Mouse (Mus musculus): ENCODE measurements around the gene Bola3. TPM values are rescaled to one million over a fixed set of nuclear protein-coding genes. Genes with fewer than 3 reads are reported as not detected.

The Bola3 gene
- polyA plus RNA-seq, 1 experiment from 2014 or later, result 196 TPM

DNA sequence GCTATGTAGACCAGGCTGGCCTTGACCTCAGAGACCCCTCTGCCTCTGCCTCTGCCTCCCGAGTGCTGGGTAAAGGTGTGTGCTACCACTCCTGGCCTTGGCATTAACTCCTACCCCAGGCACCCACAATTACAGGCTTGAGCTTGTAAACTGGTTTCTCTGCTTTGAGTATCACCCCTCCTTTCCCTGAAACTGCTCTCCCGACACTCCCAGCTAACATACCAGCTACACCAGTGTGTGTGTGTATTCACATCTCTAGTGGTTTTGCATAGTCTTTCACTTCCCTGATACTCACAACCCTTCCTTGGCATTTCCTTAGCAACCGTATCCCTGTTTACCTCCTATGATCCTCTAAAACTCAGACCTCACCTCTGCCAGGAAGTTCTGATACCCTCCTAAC lies 50.8 kb downstream of the Bola3 start:
- 68% methylated on average over 3 of the region's 3 CpGs for WGBS (ENCODE audit: insufficient replicate concordance)
- no peak overlapping the region for H3K4me3 ChIP-seq (ENCODE audit: low read depth, low read length)
- H3K27ac ChIP-seq (ENCODE audit: low read length), result no peak overlapping the region
- H3K4me1 ChIP-seq (ENCODE audit: control insufficient read depth, low read depth, low read length), result peaks cover 6% of the 10 kb centered on the region
- no peak overlapping the region for H3K4me2 ChIP-seq (ENCODE audit: low read depth, low read length)
- H3K9me3 ChIP-seq (replicated peaks; ENCODE audit: control insufficient read depth, low read length), result no peaks in the 10 kb centered on the region
- peaks cover 29% of the 10 kb centered on the region for H3K36me3 ChIP-seq (ENCODE audit: control insufficient read depth, insufficient read depth)
- no peak for ATAC-seq (ENCODE audit: low read depth)
- H3K27me3 ChIP-seq (ENCODE audit: control insufficient read depth, insufficient read depth, low read depth, low read length), result no peaks in the 10 kb centered on the region
- no peak overlapping the region for H3K9ac ChIP-seq (ENCODE audit: low read depth, low read length)

GRCm38 (mm10) chr6:83403481-83403880 lies 54.5 kb downstream of the Bola3 start:
- H3K27me3 ChIP-seq (ENCODE audit: control insufficient read depth, insufficient read depth, low read depth, low read length), result no peaks in the 10 kb centered on the region
- peaks cover 19% of the 10 kb centered on the region for H3K36me3 ChIP-seq (ENCODE audit: control insufficient read depth, insufficient read depth)
- ATAC-seq (ENCODE audit: low read depth), result no peak
- peaks cover 3% of the 10 kb centered on the region for H3K4me1 ChIP-seq (ENCODE audit: control insufficient read depth, low read depth, low read length)
- H3K9ac ChIP-seq (ENCODE audit: low read depth, low read length), result no peak overlapping the region
- no peak overlapping the region for H3K27ac ChIP-seq (ENCODE audit: low read length)
- H3K4me2 ChIP-seq (ENCODE audit: low read depth, low read length), result no peak overlapping the region
- no peaks in the 10 kb centered on the region for H3K9me3 ChIP-seq (replicated peaks; ENCODE audit: control insufficient read depth, low read length)
- WGBS (ENCODE audit: insufficient replicate concordance), result 86% methylated on average over 8 of the region's 8 CpGs
- H3K4me3 ChIP-seq (ENCODE audit: low read depth, low read length), result no peak overlapping the region

DNA sequence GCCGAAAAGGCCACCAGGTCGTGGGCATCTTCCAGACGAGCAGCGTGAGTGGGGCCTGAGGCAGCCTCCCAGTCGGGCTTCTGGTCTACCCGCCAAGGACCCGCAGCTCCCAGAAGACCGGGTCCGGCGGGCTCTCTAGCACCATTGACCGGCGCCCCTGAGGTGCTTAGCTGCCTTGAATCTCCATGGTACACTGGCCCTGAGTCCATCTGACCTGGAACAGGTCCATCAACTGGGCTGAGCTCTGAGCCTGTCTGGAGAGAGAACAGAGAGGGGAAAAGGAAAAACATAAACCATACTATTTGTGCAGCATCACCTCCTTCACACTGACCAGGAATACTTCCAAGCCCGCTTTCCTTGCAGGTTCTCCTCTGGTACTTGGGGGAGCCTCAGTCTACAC lies 55.6 kb downstream of the Bola3 start:
- Histone ChIP-seq H3K9ac (ENCODE audit: low read depth, low read length) (no peak overlapping the region), H3K27me3 (ENCODE audit: control insufficient read depth, insufficient read depth, low read depth, low read length) (no peaks in the 10 kb centered on the region), H3K4me1 (ENCODE audit: control insufficient read depth, low read depth, low read length) (peaks cover 7% of the 10 kb centered on the region), H3K27ac (ENCODE audit: low read length) (no peak overlapping the region), H3K4me3 (ENCODE audit: low read depth, low read length) (no peak overlapping the region), H3K9me3 (replicated peaks; ENCODE audit: control insufficient read depth, low read length) (no peaks in the 10 kb centered on the region), H3K36me3 (ENCODE audit: control insufficient read depth, insufficient read depth) (peaks cover 19% of the 10 kb centered on the region), H3K4me2 (ENCODE audit: low read depth, low read length) (no peak overlapping the region)
- 89% methylated on average over 13 of the region's 13 CpGs for WGBS (ENCODE audit: insufficient replicate concordance)
- ATAC-seq (ENCODE audit: low read depth), result no peak

- ATAC-seq (ENCODE audit: low read depth), result no peak
- 74% methylated on average over 7 of the region's 7 CpGs for WGBS (ENCODE audit: insufficient replicate concordance)
- Histone ChIP-seq H3K4me3 (ENCODE audit: low read depth, low read length) (no peak overlapping the region), H3K36me3 (ENCODE audit: control insufficient read depth, insufficient read depth) (peaks cover 19% of the 10 kb centered on the region), H3K27me3 (ENCODE audit: control insufficient read depth, insufficient read depth, low read depth, low read length) (no peaks in the 10 kb centered on the region), H3K9me3 (replicated peaks; ENCODE audit: control insufficient read depth, low read length) (no peaks in the 10 kb centered on the region), H3K27ac (ENCODE audit: low read length) (no peak overlapping the region), H3K9ac (ENCODE audit: low read depth, low read length) (no peak overlapping the region), H3K4me1 (ENCODE audit: control insufficient read depth, low read depth, low read length) (peaks cover 16% of the 10 kb centered on the region), H3K4me2 (ENCODE audit: low read depth, low read length) (no peak overlapping the region)
These were observed 56.6 kb downstream of the Bola3 start for GRCm38 (mm10) chr6:83405511-83406064.

- WGBS (ENCODE audit: insufficient replicate concordance), result 40% methylated on average over 9 of the region's 9 CpGs
- Histone ChIP-seq H3K4me1 (ENCODE audit: control insufficient read depth, low read depth, low read length) (peaks cover 40% of the 10 kb centered on the region), H3K27ac (ENCODE audit: low read length) (no peak overlapping the region), H3K27me3 (ENCODE audit: control insufficient read depth, insufficient read depth, low read depth, low read length) (no peaks in the 10 kb centered on the region), H3K9me3 (replicated peaks; ENCODE audit: control insufficient read depth, low read length) (no peaks in the 10 kb centered on the region), H3K9ac (ENCODE audit: low read depth, low read length) (no peak overlapping the region), H3K36me3 (ENCODE audit: control insufficient read depth, insufficient read depth) (peaks cover 8% of the 10 kb centered on the region), H3K4me2 (ENCODE audit: low read depth, low read length) (no peak overlapping the region), H3K4me3 (ENCODE audit: low read depth, low read length) (no peak overlapping the region)
- ATAC-seq (ENCODE audit: low read depth), result no peak
These were observed 59.6 kb downstream of the Bola3 start for GRCm38 (mm10) chr6:83408510-83408909.

Small RNA genes lying within 50 kb of the gene (microRNA-seq; reads per million reads assigned to microRNA genes)
- gene Mir6374, result not detected

Other genes with a start within 250 kb of the Bola3 start
- gene Ccdc142, start 247.5 kb upstream of the Bola3 start, polyA plus RNA-seq (2015; fragmentation: Nextera tagmentation; extraction: Ambion mirVana), result 0.59 and 1.1 TPM in 2 replicates
- gene Gm42688, start 247.5 kb upstream of the Bola3 start, polyA plus RNA-seq (2015; fragmentation: Nextera tagmentation; extraction: Ambion mirVana), result 0.81 and 1.1 TPM in 2 replicates
- 66.1 and 73.4 TPM in 2 replicates for gene Mrpl53, start 240.1 kb upstream of the Bola3 start, polyA plus RNA-seq (2015; fragmentation: Nextera tagmentation; extraction: Ambion mirVana)
- gene Mogs, start 233.7 kb upstream of the Bola3 start, polyA plus RNA-seq (2015; fragmentation: Nextera tagmentation; extraction: Ambion mirVana), result 4.5 and 6.8 TPM in 2 replicates
- 27.2 and 28.3 TPM in 2 replicates for gene Wbp1, start 227.6 kb upstream of the Bola3 start, polyA plus RNA-seq (2015; fragmentation: Nextera tagmentation; extraction: Ambion mirVana)
- 4.1 and 5.2 TPM in 2 replicates for gene Ino80b, start 223.7 kb upstream of the Bola3 start, polyA plus RNA-seq (2015; fragmentation: Nextera tagmentation; extraction: Ambion mirVana)
- 16.1 and 16.4 TPM in 2 replicates for gene Rtkn, start 213.7 kb upstream of the Bola3 start, polyA plus RNA-seq (2015; fragmentation: Nextera tagmentation; extraction: Ambion mirVana)
- 0.39 and 0.85 TPM in 2 replicates for gene Wdr54, start 192.8 kb upstream of the Bola3 start, polyA plus RNA-seq (2015; fragmentation: Nextera tagmentation; extraction: Ambion mirVana)
- 0.15 and 0.30 TPM in 2 replicates for gene 1700003E16Rik, start 192.7 kb upstream of the Bola3 start, polyA plus RNA-seq (2015; fragmentation: Nextera tagmentation; extraction: Ambion mirVana)
- 23.0 and 26.9 TPM in 2 replicates for gene Dctn1, start 183.2 kb upstream of the Bola3 start, polyA plus RNA-seq (2015; fragmentation: Nextera tagmentation; extraction: Ambion mirVana)
- gene Slc4a5, start 129.3 kb upstream of the Bola3 start, polyA plus RNA-seq (2015; fragmentation: Nextera tagmentation; extraction: Ambion mirVana), result 0.89 and 0.93 TPM in 2 replicates
- gene Mthfd2, start 23.2 kb upstream of the Bola3 start, polyA plus RNA-seq (2015; fragmentation: Nextera tagmentation; extraction: Ambion mirVana), result 59.6 and 64.3 TPM in 2 replicates
- gene Mob1a, start 23.1 kb upstream of the Bola3 start, polyA plus RNA-seq (2015; fragmentation: Nextera tagmentation; extraction: Ambion mirVana), result 31.5 and 32.0 TPM in 2 replicates
- gene Tet3, start 109.9 kb downstream of the Bola3 start, polyA plus RNA-seq (2015; fragmentation: Nextera tagmentation; extraction: Ambion mirVana), result 9.3 and 13.7 TPM in 2 replicates
- 24.1 and 24.3 TPM in 2 replicates for gene Dguok, start 157.8 kb downstream of the Bola3 start, polyA plus RNA-seq (2015; fragmentation: Nextera tagmentation; extraction: Ambion mirVana)
- gene Actg2, start 187.1 kb downstream of the Bola3 start, polyA plus RNA-seq (2015; fragmentation: Nextera tagmentation; extraction: Ambion mirVana), result 3.8 and 9.8 TPM in 2 replicates
- 9.6 TPM in 2 replicates for gene Stambp, start 223.6 kb downstream of the Bola3 start, polyA plus RNA-seq (2015; fragmentation: Nextera tagmentation; extraction: Ambion mirVana)

Measured in liver, embryonic 16.5 days (tissue).